Mouse (Mus musculus) activated CD4-positive, CD25-positive, alpha-beta regulatory T cell, adult 9 weeks (primary cell): ENCODE data around the gene Sqstm1. TPM values are rescaled to one million over a fixed set of nuclear protein-coding genes. Genes with fewer than 3 reads are reported as not detected.

Experiments used
- polyA plus RNA-seq: library from polyadenylated mRNA; unstranded; fragments of 100-300 nt; shearing (Covaris generic); gene quantifications from one replicate; pipeline ENCODE4 v1.2.1, GENCODE M21; 2017

Gene Sqstm1
- polyA plus RNA-seq: 375 TPM

GRCm38 (mm10) chr11:50210505-50211151, at the start of gene Sqstm1, which contains the start of gene Mgat4b:
TSS of gene Sqstm1 (minus strand) at chr11:50210827.
TSS of gene Mgat4b (plus strand) at chr11:50210890.

DNA sequence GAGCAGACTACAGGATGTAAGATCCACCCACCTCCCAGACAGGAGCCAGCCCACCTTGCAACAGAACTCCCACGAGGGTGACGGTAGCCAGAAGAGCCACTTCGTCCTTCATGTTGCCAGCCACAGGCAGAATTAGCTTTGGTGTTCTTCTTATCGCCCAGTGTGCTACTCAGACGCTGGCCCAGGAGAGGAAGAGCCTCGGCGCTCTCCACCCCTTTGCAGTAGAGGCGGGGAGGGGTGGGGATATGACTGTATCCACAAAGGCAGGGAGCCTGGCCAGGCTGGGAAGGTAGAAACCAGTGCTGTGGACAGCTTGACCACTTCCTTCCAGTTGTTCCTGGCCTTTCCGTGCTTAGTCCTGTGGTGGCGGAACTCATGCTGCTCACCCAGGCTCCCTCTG, 27.7 kb upstream of the Sqstm1 start, which contains the start of gene Ltc4s:
Gene Ltc4s (minus strand): TSS at position 293 of the 400 bp plus-strand sequence.

GRCm38 (mm10) chr11:50174111-50174729, 36.4 kb downstream of the Sqstm1 start, which contains the start of gene Mrnip:
TSS of gene Mrnip (plus strand) at chr11:50174444.

Other genes with a start within 250 kb of the Sqstm1 start
- 4.2 TPM for gene Rnf130, start 185.5 kb downstream of the Sqstm1 start, polyA plus RNA-seq
- 55.6 TPM for gene Tbc1d9b, start 79.4 kb downstream of the Sqstm1 start, polyA plus RNA-seq
- 4.8 TPM for gene Mrnip, start 36.4 kb downstream of the Sqstm1 start, polyA plus RNA-seq
- gene Mgat4b, start 63 bp upstream of the Sqstm1 start, polyA plus RNA-seq: 2.5 TPM
- 1.8 TPM for gene Ltc4s, start 27.8 kb upstream of the Sqstm1 start, polyA plus RNA-seq
- gene Maml1, start 81.5 kb upstream of the Sqstm1 start, polyA plus RNA-seq: 2.0 TPM
- gene Canx, start 114.8 kb upstream of the Sqstm1 start, polyA plus RNA-seq: 251 TPM
- not detected for gene Cby3, start 143.6 kb upstream of the Sqstm1 start, polyA plus RNA-seq
- 273 TPM for gene Hnrnph1, start 166.2 kb upstream of the Sqstm1 start, polyA plus RNA-seq
- 8.8 TPM for gene Rufy1, start 220.3 kb upstream of the Sqstm1 start, polyA plus RNA-seq